In the genomic region with DNA sequence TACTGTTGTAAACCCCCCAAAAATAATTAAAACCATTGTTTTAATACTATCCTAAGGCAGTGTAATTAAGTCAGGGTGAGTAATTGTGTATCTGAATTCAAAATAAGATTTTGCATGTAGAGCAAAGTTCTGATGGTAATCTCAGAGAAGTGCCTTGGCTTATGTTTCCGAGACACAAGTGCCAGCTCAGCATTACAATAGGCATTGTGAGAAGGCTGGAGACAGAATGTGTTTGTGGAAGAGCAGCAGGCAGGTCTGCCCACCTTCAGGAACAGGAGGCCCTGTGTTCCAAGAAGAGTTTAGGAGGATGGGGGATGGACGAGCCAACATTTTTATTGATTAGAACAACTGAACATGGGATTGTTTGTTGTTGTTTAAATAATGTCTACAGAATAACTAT, we compare ENCODE assay signal across 24 mouse cellular contexts.
"Had no signal": no experiment of that assay in that cellular context is flagged by ENCODE, and none has a peak within 500 bp of the region (broad histone marks: within the 10 kb centered on the region; RNA-seq: fewer than 3 reads in every experiment).

No protein-coding gene starts in this region.

- ATAC-seq: hindbrain, postnatal 0 days; intestine, embryonic 16.5 days; liver, embryonic 12.5 days had no signal

- H3K4me2 ChIP-seq: heart, embryonic 11.5 days; heart, embryonic 13.5 days; heart, embryonic 15.5 days; hindbrain, embryonic 13.5 days; hindbrain, embryonic 15.5 days; kidney, embryonic 15.5 days; limb, embryonic 13.5 days; limb, embryonic 15.5 days; liver, embryonic 12.5 days had no signal

- H3K4me3 ChIP-seq: heart, embryonic 13.5 days; heart, embryonic 15.5 days; hindbrain, embryonic 13.5 days; hindbrain, embryonic 15.5 days; kidney, embryonic 15.5 days; limb, embryonic 13.5 days; limb, embryonic 15.5 days; liver, embryonic 12.5 days had no signal

- H3K27me3 ChIP-seq: heart, embryonic 15.5 days; hindbrain, embryonic 15.5 days; kidney, embryonic 15.5 days; limb, embryonic 13.5 days; limb, embryonic 15.5 days; liver, embryonic 12.5 days had no signal

- H3K27ac ChIP-seq: heart, embryonic 13.5 days; heart, embryonic 15.5 days; hindbrain, embryonic 13.5 days; hindbrain, embryonic 15.5 days; hindbrain, postnatal 0 days; kidney, embryonic 15.5 days; kidney, postnatal 0 days; limb, embryonic 13.5 days; limb, embryonic 15.5 days; liver, embryonic 12.5 days; liver, embryonic 14.5 days had no signal

- H3K9me3 ChIP-seq: heart, embryonic 15.5 days; hindbrain, embryonic 15.5 days; limb, embryonic 15.5 days had no signal

- H3K9ac ChIP-seq: heart, embryonic 13.5 days; heart, embryonic 15.5 days; hindbrain, embryonic 13.5 days; hindbrain, embryonic 15.5 days; kidney, embryonic 15.5 days; limb, embryonic 13.5 days; limb, embryonic 15.5 days; liver, embryonic 12.5 days; liver, embryonic 14.5 days had no signal

- DNase-seq: gastrocnemius, postnatal 14 days; gastrocnemius, postnatal 36 days; heart, adult 18-20 months; heart, postnatal 36 days; kidney, adult 11 months; kidney, adult 2 months; kidney, adult 9 months; kidney, postnatal 14 days; kidney, postnatal 36 days; layer of hippocampus, adult 9-11 months; layer of hippocampus, postnatal 36 days had no signal
